Mouse (Mus musculus): ENCODE measurements around the gene Pitpnm2.

Pitpnm2 gene

GRCm38 (mm10) chr5:124249614-124250591 lies at the start of gene Pitpnm2:
Pitpnm2 (minus strand) TSS chr5:124249760.
- peak; percentile 51 to 66 for DNase-seq

- DNase-seq, result peak; percentile 28 to 34
Measured at GRCm38 (mm10) chr5:124299307-124299706, 49.7 kb upstream of the Pitpnm2 start.

- no peak for DNase-seq
Measured at GRCm38 (mm10) chr5:124296475-124296874, 46.9 kb upstream of the Pitpnm2 start.

- no peak for DNase-seq
Measured at GRCm38 (mm10) chr5:124293967-124294366, 44.4 kb upstream of the Pitpnm2 start.

- DNase-seq, result no peak
Measured at GRCm38 (mm10) chr5:124290216-124290615, 40.7 kb upstream of the Pitpnm2 start.

GRCm38 (mm10) chr5:124287616-124288247 lies 38.2 kb upstream of the Pitpnm2 start:
- peak; percentile 6 to 26 for DNase-seq

GRCm38 (mm10) chr5:124284330-124284729 lies 34.8 kb upstream of the Pitpnm2 start:
- peak in 1 of 2 experiments; percentile 5 for DNase-seq

GRCm38 (mm10) chr5:124282854-124283253 lies 33.3 kb upstream of the Pitpnm2 start:
- no peak for DNase-seq

- no peak for DNase-seq
Measured at GRCm38 (mm10) chr5:124270226-124270625, 20.7 kb upstream of the Pitpnm2 start.

- DNase-seq, result no peak
Measured at GRCm38 (mm10) chr5:124269661-124270060, 20.1 kb upstream of the Pitpnm2 start.

- no peak for DNase-seq
Measured at GRCm38 (mm10) chr5:124267652-124268051, 18.1 kb upstream of the Pitpnm2 start.

- DNase-seq, result no peak
Measured at GRCm38 (mm10) chr5:124266821-124267220, 17.3 kb upstream of the Pitpnm2 start.

- DNase-seq, result no peak
Measured at GRCm38 (mm10) chr5:124263246-124263645, 13.7 kb upstream of the Pitpnm2 start.

GRCm38 (mm10) chr5:124262090-124262489 lies 12.5 kb upstream of the Pitpnm2 start:
- no peak for DNase-seq

- DNase-seq, result peak; percentile 23 to 29
Measured at GRCm38 (mm10) chr5:124259133-124259532, 9.6 kb upstream of the Pitpnm2 start.

- DNase-seq, result no peak
Measured at GRCm38 (mm10) chr5:124258026-124258425, 8.5 kb upstream of the Pitpnm2 start.

GRCm38 (mm10) chr5:124255141-124255540 lies 5.6 kb upstream of the Pitpnm2 start:
- DNase-seq, result no peak

GRCm38 (mm10) chr5:124253555-124253954 lies 4.0 kb upstream of the Pitpnm2 start:
- no peak for DNase-seq

GRCm38 (mm10) chr5:124252580-124253320 lies 3.2 kb upstream of the Pitpnm2 start:
- no peak for DNase-seq

GRCm38 (mm10) chr5:124251070-124251469 lies 1.5 kb upstream of the Pitpnm2 start:
- DNase-seq, result no peak

- DNase-seq, result peak; percentile 48 to 65
Measured at GRCm38 (mm10) chr5:124248845-124249613, 531 bp downstream of the Pitpnm2 start.

GRCm38 (mm10) chr5:124247986-124248626 lies 1.5 kb downstream of the Pitpnm2 start:
- no peak for DNase-seq

Data from B cell, adult 2 months (primary cell).